8 mouse cellular contexts compared by ENCODE assay signal in genomic region chr12:79904913-79905549, GRCm38 (mm10).
DNase-seq lines count a peak whose midpoint lies in the region; ATAC-seq and TF ChIP-seq lines count a peak whose summit lies in the region.

No protein-coding gene starts in this region.

- H3K36me3 ChIP-seq in neural tube, embryonic 13.5 days: no peaks in the 10 kb centered on the region
- H3K36me3 ChIP-seq in limb, embryonic 10.5 days: no peaks in the 10 kb centered on the region
- no peaks in the 10 kb centered on the region for H3K36me3 ChIP-seq in testis, adult 2 months (ENCODE audit: control insufficient read depth, insufficient read depth, low read length)

- TF ChIP-seq CTCF in testis, adult 2 months (IDR thresholded peaks at IDR 0.05; ENCODE audit: control insufficient read depth, insufficient read depth, insufficient replicate concordance, low read depth, low read length): no peak

- H3K4me3 ChIP-seq in neural tube, embryonic 13.5 days: no peak overlapping the region
- no peak overlapping the region for H3K4me3 ChIP-seq in limb, embryonic 10.5 days
- H3K4me3 ChIP-seq in testis, adult 2 months (ENCODE audit: control insufficient read depth, low read depth, low read length): no peak overlapping the region

- peak overlapping the region; percentile 47; the same call in 1 of the 2 replicates for H3K27ac ChIP-seq in neural tube, embryonic 13.5 days (replicated peaks)
- H3K27ac ChIP-seq in limb, embryonic 10.5 days: peak overlapping the region; percentile 86
- H3K27ac ChIP-seq in testis, adult 2 months (ENCODE audit: control insufficient read depth, insufficient read depth, low read depth, low read length): peak overlapping the region; percentile 80

- H3K4me1 ChIP-seq in neural tube, embryonic 13.5 days (replicated peaks): peaks cover 15% of the 10 kb centered on the region
- peaks cover 58% of the 10 kb centered on the region for H3K4me1 ChIP-seq in limb, embryonic 10.5 days
- H3K4me1 ChIP-seq in testis, adult 2 months (ENCODE audit: control insufficient read depth, insufficient read depth, low read length): no peaks in the 10 kb centered on the region; the same call in 1 of the 2 replicates

- H3K27me3 ChIP-seq in neural tube, embryonic 13.5 days: no peaks in the 10 kb centered on the region
- H3K27me3 ChIP-seq in limb, embryonic 10.5 days (ENCODE audit: low read depth, poor library complexity, severe bottlenecking): no peaks in the 10 kb centered on the region
- no peaks in the 10 kb centered on the region for H3K27me3 ChIP-seq in testis, adult 2 months (ENCODE audit: control insufficient read depth, insufficient read depth, low read length)

- no peak overlapping the region for H3K9ac ChIP-seq in neural tube, embryonic 13.5 days

- TF ChIP-seq POLR2A in testis, adult 2 months (IDR thresholded peaks at IDR 0.05; ENCODE audit: control insufficient read depth, low read depth, low read length): no peak

- 77% methylated on average over 2 of the region's 2 CpGs for WGBS in neural tube, embryonic 13.5 days
- WGBS in limb, embryonic 10.5 days: 59% methylated on average over 2 of the region's 2 CpGs

- H3K4me2 ChIP-seq in neural tube, embryonic 13.5 days: no peak overlapping the region

- no peak for ATAC-seq in neural tube, embryonic 13.5 days (ENCODE audit: low read depth)

- DNase-seq in cerebellum, postnatal 10 days: peak; percentile 36 to 42
- DNase-seq in cerebellum, adult 9-10 months: no peak
- DNase-seq in neural tube, embryonic 10.5 days (ENCODE audit: extremely low spot score, low spot score): no peak
- no peak for DNase-seq in limb, embryonic 10.5 days (ENCODE audit: low spot score)
- no peak for DNase-seq in right cerebral cortex, postnatal 4 days
- no peak for DNase-seq in layer of hippocampus, postnatal 14 days (ENCODE audit: low spot score in 2 of 2)

- H3K9me3 ChIP-seq in neural tube, embryonic 13.5 days: no peaks in the 10 kb centered on the region
- H3K9me3 ChIP-seq in limb, embryonic 10.5 days (replicated peaks): no peaks in the 10 kb centered on the region

Comparison
In these comparisons a context has a peak if more than half of its experiments do, and no peak if none do; other contexts are left out.
1. DNase-seq: peak in cerebellum, postnatal 10 days (2 of 2); none in cerebellum, adult 9-10 months (single experiment), neural tube, embryonic 10.5 days (single experiment), limb, embryonic 10.5 days (single experiment), right cerebral cortex, postnatal 4 days (single experiment) and layer of hippocampus, postnatal 14 days (0 of 2).
2. Peak in every context shown above with its lines, with median percentiles within 50 percentile points of each other: H3K27ac ChIP-seq.